Mouse (Mus musculus) hindbrain, embryonic 14.5 days (tissue): ENCODE measurements around the gene Trmt1l. TPM values are rescaled to one million over a fixed set of nuclear protein-coding genes. Genes with fewer than 3 reads are reported as not detected.

ENCODE experiments used
- ATAC-seq: fragments of 200-750 bp; cut with Nextera tagmentation; 2 replicates; pipeline ENCODE4 v1.8.0; 2017; ENCODE audit warnings: moderate number of reproducible peaks, mild to moderate bottlenecking, moderate TSS enrichment, moderate library complexity; ENCODE audit not compliant: low FRiP score
- DNase-seq: peaks from one replicate; pipeline ENCODE4 v3.0.0-alpha.2; 2015; ENCODE audit warnings: low spot score
- H3K27ac ChIP-seq: fragments of 300-500 bp; sonication (generic); 2 replicates; pipeline ENCODE4 v1.5.1; 2014; ENCODE audit warnings: mild to moderate bottlenecking, moderate library complexity
- H3K27me3 ChIP-seq: fragments of 300-500 bp; sonication (generic); 2 replicates; pipeline ENCODE4 v1.6.1; 2014; ENCODE audit warnings: mild to moderate bottlenecking, low read length, mixed read lengths; ENCODE audit not compliant: control insufficient read depth, insufficient read depth
- H3K36me3 ChIP-seq: fragments of 300-500 bp; sonication (generic); replicated peaks from 2 replicates; pipeline ENCODE4 v1.6.1; 2014; ENCODE audit not compliant: control insufficient read depth, insufficient read depth
- H3K4me1 ChIP-seq: fragments of 300-500 bp; sonication (generic); replicated peaks from 2 replicates; pipeline ENCODE4 v1.6.1; 2014; ENCODE audit warnings: antibody characterized with exemption, low read length, mixed read lengths; ENCODE audit not compliant: control insufficient read depth, insufficient read depth
- H3K4me2 ChIP-seq: fragments of 300-500 bp; sonication (generic); replicated peaks from 2 replicates; pipeline ENCODE4 v1.6.1; 2014; ENCODE audit warnings: mild to moderate bottlenecking, moderate library complexity
- H3K4me3 ChIP-seq: fragments of 300-500 bp; sonication (generic); replicated peaks from 2 replicates; pipeline ENCODE4 v1.5.1; 2014; ENCODE audit warnings: mild to moderate bottlenecking, low read length
- H3K9ac ChIP-seq: fragments of 300-500 bp; sonication (generic); 2 replicates; pipeline ENCODE4 v1.6.1; 2014
- H3K9me3 ChIP-seq: fragments of 300-500 bp; sonication (generic); 2 replicates; pipeline ENCODE4 v1.6.1; 2016; ENCODE audit warnings: low read length; ENCODE audit not compliant: control insufficient read depth
- WGBS: fragments of 180-500 bp; shearing (Covaris S2); extraction: QIAGEN DNeasy Blood & Tissue Kit; methylation state at CpG from one replicate; pipeline ENCODE4 v1.1.7; 2014; 5-methylcytosine and 5-hydroxymethylcytosine counted together
- polyA plus RNA-seq: library from polyadenylated mRNA; unstranded; fragments of >200 nt; fragmentation: Nextera tagmentation; extraction: Ambion mirVana; gene quantifications from 2 replicates; pipeline ENCODE4 v1.2.1, GENCODE M21; 2014

Trmt1l gene
- polyA plus RNA-seq, 1 experiment from 2014 or later = 41.6 TPM

DNA sequence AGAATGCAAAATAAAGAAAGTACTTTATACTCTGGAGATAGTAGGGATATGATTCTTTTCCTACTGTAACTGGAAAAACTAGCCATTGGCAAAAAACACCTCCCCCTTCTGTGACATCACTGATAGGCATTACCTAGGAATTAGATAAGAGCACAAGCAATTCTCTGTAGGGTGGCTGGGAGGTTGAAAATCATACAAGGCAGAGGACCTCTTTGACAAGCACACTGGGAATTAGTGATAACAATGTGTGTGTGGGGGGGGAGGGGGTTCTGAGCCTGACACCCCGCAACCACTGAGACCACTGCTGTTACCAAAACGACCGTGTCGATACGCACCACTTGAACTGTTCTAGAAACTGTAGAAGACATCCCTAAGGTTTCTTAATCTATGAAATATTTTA is 56.4 kb downstream of the Trmt1l start:
- ATAC-seq (no peak), DNase-seq (no peak)
- no peaks in the 10 kb centered on the region; the same call in 1 of the 2 replicates for H3K36me3 ChIP-seq
- no peaks in the 10 kb centered on the region for H3K27me3 ChIP-seq
- WGBS = 69% methylated on average over 5 of the region's 5 CpGs
- no peaks in the 10 kb centered on the region for H3K4me1 ChIP-seq
- H3K4me3 ChIP-seq = no peak overlapping the region
- H3K9me3 ChIP-seq = no peaks in the 10 kb centered on the region
- no peak overlapping the region for H3K27ac ChIP-seq
- no peak overlapping the region for H3K9ac ChIP-seq
- H3K4me2 ChIP-seq = no peak overlapping the region

DNA sequence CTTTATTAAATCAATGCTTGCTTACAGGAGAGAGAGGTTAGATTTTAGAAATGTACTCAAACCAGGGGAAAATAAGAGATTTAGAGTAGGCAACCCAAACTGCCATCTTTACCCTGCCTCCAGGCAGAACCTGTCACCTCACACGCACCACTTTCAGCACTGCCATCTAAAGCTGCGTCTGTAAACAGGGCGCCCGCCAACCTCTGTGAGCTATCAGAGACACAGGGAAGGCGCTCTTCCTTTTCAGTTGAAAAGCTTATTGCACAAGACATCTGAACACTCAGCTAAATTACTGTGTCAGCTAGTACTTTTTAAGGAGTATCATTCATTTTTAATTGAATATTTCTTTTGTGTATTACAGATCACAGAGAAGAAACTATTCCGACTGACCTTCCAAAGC is 61.5 kb downstream of the Trmt1l start:
- no peak for ATAC-seq
- 83% methylated on average over 6 of the region's 6 CpGs for WGBS
- H3K9me3 ChIP-seq = no peaks in the 10 kb centered on the region

DNA sequence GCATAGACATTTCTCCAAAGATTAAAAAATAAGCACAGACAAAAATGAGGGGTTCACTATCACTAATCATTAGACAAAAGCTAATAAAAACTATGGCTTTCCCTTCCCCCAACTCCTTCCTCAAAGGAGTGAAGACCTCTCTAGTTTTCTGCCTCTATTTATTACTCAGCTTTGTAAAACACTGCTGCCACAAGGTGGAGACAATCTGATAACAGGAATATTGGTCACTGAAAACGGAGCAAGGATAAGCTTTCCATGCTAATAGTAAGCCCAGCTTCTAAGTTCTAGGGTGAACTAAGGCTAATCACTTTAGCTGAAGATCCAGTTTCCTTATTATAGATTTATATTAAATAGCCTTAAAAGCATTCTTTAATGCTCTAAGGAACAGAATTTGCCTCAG is 64.1 kb downstream of the Trmt1l start:
- ATAC-seq (no peak), DNase-seq (peak; percentile 40)
- H3K4me2 ChIP-seq = no peak overlapping the region
- no peak overlapping the region for H3K9ac ChIP-seq
- no peak overlapping the region for H3K27ac ChIP-seq
- no peaks in the 10 kb centered on the region for H3K9me3 ChIP-seq
- H3K27me3 ChIP-seq = no peaks in the 10 kb centered on the region
- peaks cover 21% of the 10 kb centered on the region; the same call in 1 of the 2 replicates for H3K4me1 ChIP-seq
- 22% methylated on average over 1 of the region's 1 CpGs for WGBS
- H3K36me3 ChIP-seq = no peaks in the 10 kb centered on the region
- H3K4me3 ChIP-seq = no peak overlapping the region

More for the DNA sequence above, 61.5 kb downstream of the Trmt1l start:
- Histone ChIP-seq H3K4me2 (no peak overlapping the region), H3K27me3 (no peaks in the 10 kb centered on the region), H3K27ac (no peak overlapping the region), H3K4me1 (0 out of 2 replicates have a peak, but pooled peaks cover 2% of the 10 kb centered on the region), H3K36me3 (no peaks in the 10 kb centered on the region), H3K9ac (no peak overlapping the region), H3K4me3 (no peak overlapping the region)
- no peak for DNase-seq

DNA sequence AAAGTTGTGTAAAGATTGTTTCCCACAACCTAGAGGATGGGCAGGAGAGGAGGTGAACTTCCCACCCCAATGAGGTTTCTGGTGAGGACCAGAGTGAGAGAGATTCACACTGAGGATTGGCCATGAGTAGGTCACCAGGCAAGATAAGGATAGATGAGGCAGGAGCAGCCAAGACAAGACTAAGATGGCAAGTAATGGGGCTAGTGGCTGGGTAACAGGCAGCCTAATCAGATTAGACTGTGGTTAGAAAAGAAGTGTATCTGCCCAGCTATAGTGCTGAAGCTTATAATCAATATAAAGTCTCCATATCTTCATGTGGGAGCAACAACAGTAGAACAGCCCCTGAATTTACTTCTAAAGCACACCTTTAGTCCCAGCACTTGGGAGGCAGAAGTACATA is 65.5 kb downstream of the Trmt1l start:
- H3K4me3 ChIP-seq = no peak overlapping the region
- H3K4me2 ChIP-seq = no peak overlapping the region
- ATAC-seq (no peak), DNase-seq (no peak)
- H3K9me3 ChIP-seq = no peaks in the 10 kb centered on the region
- no peaks in the 10 kb centered on the region for H3K36me3 ChIP-seq
- H3K27ac ChIP-seq = no peak overlapping the region
- H3K4me1 ChIP-seq = peaks cover 24% of the 10 kb centered on the region
- H3K9ac ChIP-seq = no peak overlapping the region
- H3K27me3 ChIP-seq = no peaks in the 10 kb centered on the region

DNA sequence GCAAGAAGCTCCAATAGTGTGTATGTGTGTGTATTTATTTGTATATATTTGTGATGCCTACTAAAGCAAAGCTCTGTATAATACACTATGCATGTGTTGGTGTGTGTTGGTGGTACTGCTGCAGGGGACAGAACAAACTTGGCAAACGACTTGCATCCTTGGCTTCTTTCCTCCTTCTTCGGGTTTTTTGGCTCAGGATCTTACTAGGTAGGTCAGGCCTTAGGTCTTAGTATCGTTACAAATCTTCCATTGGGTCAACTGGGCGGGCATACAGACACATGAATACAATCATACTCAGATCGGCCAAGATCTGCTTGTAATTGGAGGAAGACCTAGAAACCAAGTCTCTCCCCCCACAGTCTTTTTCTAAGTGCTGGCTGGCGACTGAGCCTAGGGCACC is 66.4 kb downstream of the Trmt1l start:
- Histone ChIP-seq H3K4me2 (no peak overlapping the region), H3K36me3 (no peaks in the 10 kb centered on the region), H3K4me1 (peaks cover 29% of the 10 kb centered on the region), H3K27ac (no peak overlapping the region), H3K27me3 (no peaks in the 10 kb centered on the region), H3K9ac (no peak overlapping the region), H3K9me3 (no peaks in the 10 kb centered on the region), H3K4me3 (no peak overlapping the region)
- 68% methylated on average over 6 of the region's 6 CpGs for WGBS
- no peak for DNase-seq
- no peak for ATAC-seq

DNA sequence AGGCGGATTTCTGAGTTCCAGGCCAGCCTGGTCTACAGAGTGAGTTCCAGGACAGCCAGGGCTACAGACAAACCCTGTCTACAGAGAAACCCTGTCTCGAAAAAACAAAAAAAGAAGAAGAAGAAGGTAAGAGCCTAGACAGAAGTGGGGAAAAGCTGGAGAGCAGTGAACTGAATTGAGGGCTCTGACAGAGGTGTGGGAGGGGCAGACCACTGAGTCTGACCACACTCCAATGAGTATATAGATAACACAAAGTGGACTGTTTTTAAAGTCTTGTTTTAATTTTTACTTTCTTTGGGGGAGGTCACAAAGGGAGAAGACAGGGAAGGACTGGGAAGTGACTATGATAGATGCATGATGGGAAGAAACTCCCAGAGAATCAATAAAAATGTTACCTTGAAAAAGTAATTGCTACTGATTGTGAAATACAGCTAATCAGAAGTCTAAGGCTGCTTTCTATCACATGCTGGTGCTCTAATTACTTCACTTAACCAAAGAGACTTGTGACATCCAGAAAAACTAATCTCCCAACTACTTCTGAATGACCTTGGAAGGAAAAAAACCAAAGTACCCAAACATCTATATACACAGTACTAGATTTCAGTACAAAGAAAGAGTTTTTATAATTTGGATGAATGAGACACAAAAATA is 67.4 kb downstream of the Trmt1l start:
- ATAC-seq (no peak), DNase-seq (no peak)
- H3K27ac ChIP-seq = no peak overlapping the region
- H3K9me3 ChIP-seq = no peaks in the 10 kb centered on the region
- 98% methylated on average over 2 of the region's 2 CpGs for WGBS
- H3K27me3 ChIP-seq = no peaks in the 10 kb centered on the region
- no peaks in the 10 kb centered on the region for H3K36me3 ChIP-seq
- H3K4me3 ChIP-seq = no peak overlapping the region
- no peak overlapping the region for H3K9ac ChIP-seq
- H3K4me2 ChIP-seq = no peak overlapping the region
- H3K4me1 ChIP-seq = peaks cover 29% of the 10 kb centered on the region

DNA sequence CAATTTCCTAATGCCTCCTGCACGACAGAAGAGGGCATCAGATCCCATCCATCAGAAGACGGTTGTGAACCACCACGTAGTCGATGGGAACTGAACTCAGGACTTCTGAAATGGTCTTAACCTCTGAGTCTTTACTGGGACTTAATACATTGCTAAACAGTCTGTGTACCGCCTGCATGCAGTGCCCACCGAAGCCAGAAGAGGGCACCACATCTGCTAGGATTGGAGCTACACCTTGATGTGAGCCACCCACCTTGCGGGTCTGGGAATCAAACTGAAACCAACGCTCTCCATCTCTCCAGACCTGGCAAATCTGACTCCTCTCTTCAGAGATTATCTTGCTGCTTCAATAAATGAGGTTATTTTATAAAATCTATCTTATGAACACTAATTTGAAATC is 68.7 kb downstream of the Trmt1l start:
- Histone ChIP-seq H3K27ac (no peak overlapping the region), H3K27me3 (no peaks in the 10 kb centered on the region), H3K36me3 (no peaks in the 10 kb centered on the region), H3K9ac (no peak overlapping the region), H3K4me1 (peaks cover 29% of the 10 kb centered on the region), H3K4me3 (no peak overlapping the region), H3K4me2 (no peak overlapping the region), H3K9me3 (no peaks in the 10 kb centered on the region)
- DNase-seq = no peak
- no peak for ATAC-seq
- WGBS = 91% methylated on average over 8 of the region's 8 CpGs

DNA sequence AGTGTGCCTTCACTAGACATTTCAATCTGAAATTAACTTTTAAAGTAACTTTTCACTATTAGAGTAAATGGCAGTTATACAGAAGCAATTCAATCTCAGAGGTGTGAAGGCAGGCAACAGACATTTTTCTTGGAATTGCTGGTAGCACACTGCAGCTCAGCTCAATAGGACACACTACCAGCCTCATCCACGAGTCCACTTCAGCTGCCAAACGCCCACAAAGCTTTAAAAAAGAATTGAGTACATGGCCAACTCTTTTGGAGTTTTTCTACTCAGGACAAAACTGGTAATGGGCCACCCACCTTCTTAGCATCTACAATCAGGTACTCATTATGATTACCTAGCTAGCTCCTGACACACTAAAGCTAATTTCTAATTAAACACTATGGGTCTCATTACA is 69.6 kb downstream of the Trmt1l start:
- Histone ChIP-seq H3K9ac (no peak overlapping the region), H3K9me3 (no peaks in the 10 kb centered on the region), H3K36me3 (no peaks in the 10 kb centered on the region), H3K4me3 (no peak overlapping the region), H3K27ac (no peak overlapping the region), H3K4me1 (peaks cover 29% of the 10 kb centered on the region), H3K27me3 (no peaks in the 10 kb centered on the region), H3K4me2 (no peak overlapping the region)
- DNase-seq (no peak), ATAC-seq (no peak)
- WGBS = 74% methylated on average over 2 of the region's 2 CpGs

DNA sequence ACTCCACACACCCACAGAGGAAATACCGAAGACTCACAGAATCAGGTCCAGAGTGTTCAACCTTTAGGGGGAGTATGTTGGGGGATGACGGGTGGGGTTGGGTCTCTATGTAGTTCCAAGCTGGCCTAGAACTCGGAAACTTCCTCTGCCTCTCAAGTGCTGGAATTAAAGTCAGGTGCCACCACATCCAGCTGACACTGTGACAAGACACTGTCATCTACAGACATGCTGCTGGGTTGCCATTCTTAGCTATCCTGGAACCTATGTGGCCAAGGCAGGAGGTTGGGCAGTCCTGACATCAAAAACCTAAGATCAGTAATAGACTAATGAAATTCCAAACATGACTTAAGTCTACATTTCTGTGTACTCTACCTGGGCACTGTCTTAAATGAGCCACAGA is 70.0 kb downstream of the Trmt1l start:
- Histone ChIP-seq H3K4me1 (peaks cover 29% of the 10 kb centered on the region), H3K27me3 (no peaks in the 10 kb centered on the region), H3K4me3 (no peak overlapping the region), H3K4me2 (peak overlapping the region; percentile 66), H3K36me3 (no peaks in the 10 kb centered on the region), H3K27ac (no peak overlapping the region), H3K9me3 (no peaks in the 10 kb centered on the region), H3K9ac (no peak overlapping the region)
- ATAC-seq (no peak), DNase-seq (no peak)
- 92% methylated on average over 3 of the region's 3 CpGs for WGBS
